Comparison of ENCODE assay signal across 23 mouse cellular contexts in genomic region chr2:72029586-72030144, GRCm38 (mm10).
"Had no signal": no experiment of that assay in that cellular context is flagged by ENCODE, and none has a peak within 500 bp of the region (broad histone marks: within the 10 kb centered on the region; RNA-seq: fewer than 3 reads in every experiment).

No protein-coding gene starts in this region.

- ATAC-seq: liver, embryonic 12.5 days; midbrain, embryonic 15.5 days had no signal

- H3K27ac ChIP-seq: kidney, embryonic 15.5 days; limb, embryonic 10.5 days; limb, embryonic 13.5 days; liver, embryonic 12.5 days; liver, embryonic 15.5 days; lung, embryonic 15.5 days; midbrain, embryonic 10.5 days; midbrain, embryonic 15.5 days; neural tube, embryonic 12.5 days; neural tube, embryonic 15.5 days; stomach, postnatal 0 days had no signal

- H3K4me3 ChIP-seq: kidney, embryonic 15.5 days; limb, embryonic 10.5 days; limb, embryonic 13.5 days; liver, embryonic 12.5 days; liver, embryonic 15.5 days; lung, embryonic 15.5 days; megakaryocyte, embryonic 14.5 days; midbrain, embryonic 10.5 days; midbrain, embryonic 15.5 days; neural tube, embryonic 12.5 days; neural tube, embryonic 15.5 days had no signal

- DNase-seq: kidney, adult 8-10 months; kidney, postnatal 14 days; kidney, postnatal 4 days; liver; lung, adult 18-20 months; lung, postnatal 10 days; lung, postnatal 36 days; right cerebral cortex, adult 18-20 months; right cerebral cortex, postnatal 14 days; right cerebral cortex, postnatal 4 days; thymus, postnatal 25 days had no signal

- H3K4me1 ChIP-seq: kidney, embryonic 15.5 days; limb, embryonic 10.5 days; liver, embryonic 12.5 days; liver, embryonic 15.5 days; lung, embryonic 15.5 days; midbrain, embryonic 10.5 days; midbrain, embryonic 15.5 days; neural tube, embryonic 12.5 days; neural tube, embryonic 15.5 days had no signal

- H3K27me3 ChIP-seq: kidney, embryonic 15.5 days; limb, embryonic 13.5 days; liver, embryonic 12.5 days; liver, embryonic 15.5 days; lung, embryonic 15.5 days; midbrain, embryonic 15.5 days; neural tube, embryonic 12.5 days; neural tube, embryonic 15.5 days had no signal
